Mouse (Mus musculus): ENCODE measurements around the gene Ppp6r1.
"Not testable (repeated sequence)": the region's sequence is repeated elsewhere in the genome, so short reads cannot be mapped to it uniquely, and the experiment has no call there.

The Ppp6r1 gene

DNA sequence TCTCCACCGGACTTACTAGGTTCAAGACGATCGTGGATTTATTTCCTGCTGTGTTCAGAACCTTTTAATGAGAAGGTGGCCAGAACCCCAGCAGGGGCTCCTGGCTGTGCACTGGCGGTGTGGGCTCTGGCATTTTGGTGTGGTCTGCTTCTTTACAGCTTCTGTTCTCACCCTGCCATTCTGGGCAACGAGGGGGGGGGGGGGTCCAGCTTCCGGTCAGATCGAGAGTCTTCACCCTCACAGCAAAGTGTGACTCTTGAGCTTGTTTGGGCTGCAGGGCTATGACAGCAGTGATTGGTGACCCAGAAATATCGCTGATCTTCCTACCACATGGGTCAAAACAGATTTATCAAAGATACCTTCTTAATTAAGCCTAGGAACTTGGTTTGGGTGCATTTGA, 46.4 kb downstream of the Ppp6r1 start:
- DNase-seq, result no peak

DNA sequence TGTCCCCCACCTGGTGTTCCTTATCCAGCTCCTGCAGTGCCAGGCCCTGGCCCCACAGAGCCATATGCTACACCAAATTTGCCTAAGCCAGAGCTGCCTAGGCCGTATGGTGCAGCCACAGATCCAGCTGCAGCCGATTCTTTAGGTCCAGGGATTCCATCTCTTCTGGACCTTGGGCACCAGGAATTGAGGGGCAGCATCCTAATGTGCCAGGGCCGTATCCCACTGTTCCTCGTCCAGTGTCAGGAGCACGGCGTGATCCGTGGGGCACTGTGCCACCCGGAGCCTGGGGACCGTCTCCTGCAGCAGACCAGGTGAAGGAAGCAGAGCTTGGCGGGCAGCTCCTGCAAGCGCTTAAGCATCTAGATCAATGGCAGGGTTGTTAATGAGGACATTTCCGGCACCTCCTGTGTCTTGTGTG, 46.9 kb downstream of the Ppp6r1 start:
- DNase-seq, result peak in 1 of 2 experiments; percentile 46

DNA sequence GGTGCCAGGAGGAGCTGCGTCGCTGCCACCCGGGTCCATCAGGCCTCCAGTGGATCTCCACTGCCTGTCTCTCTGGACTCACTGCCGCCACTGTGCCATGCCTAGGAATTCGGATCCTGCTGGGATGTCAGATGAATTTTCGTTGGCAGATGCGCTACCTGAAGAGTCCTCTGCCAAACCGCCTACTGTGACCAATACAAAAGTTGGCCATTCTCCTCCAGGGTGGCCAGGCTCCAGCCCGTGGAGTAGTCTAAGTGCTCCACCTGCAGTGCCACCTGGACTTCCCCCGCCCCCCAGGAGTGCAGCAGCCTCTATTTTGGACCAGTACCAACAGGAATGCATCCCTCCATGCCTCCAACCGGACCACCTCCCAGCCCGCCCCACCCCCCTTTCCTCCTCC, 47.3 kb downstream of the Ppp6r1 start:
- DNase-seq, result peak; percentile 76 to 78

DNA sequence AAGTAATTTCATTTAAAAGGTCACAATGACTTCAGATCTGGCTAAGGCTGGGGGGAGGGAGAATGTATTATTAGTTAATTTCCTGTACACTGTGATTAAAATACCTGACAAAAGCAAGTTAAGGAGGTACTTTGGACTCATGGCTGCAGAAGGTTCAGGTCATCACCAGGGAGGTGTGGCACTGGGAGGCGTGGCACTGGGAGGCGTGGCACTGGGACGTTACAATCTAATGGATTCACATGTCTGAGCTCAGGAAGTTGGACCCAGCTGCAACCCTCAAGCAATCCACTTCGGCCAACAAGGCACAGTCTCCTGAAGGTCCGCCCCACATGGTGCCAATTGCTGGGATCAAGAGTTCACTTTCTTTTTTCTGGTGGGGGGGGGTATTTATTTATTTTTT, 50.8 kb downstream of the Ppp6r1 start:
- DNase-seq, result no peak

DNA sequence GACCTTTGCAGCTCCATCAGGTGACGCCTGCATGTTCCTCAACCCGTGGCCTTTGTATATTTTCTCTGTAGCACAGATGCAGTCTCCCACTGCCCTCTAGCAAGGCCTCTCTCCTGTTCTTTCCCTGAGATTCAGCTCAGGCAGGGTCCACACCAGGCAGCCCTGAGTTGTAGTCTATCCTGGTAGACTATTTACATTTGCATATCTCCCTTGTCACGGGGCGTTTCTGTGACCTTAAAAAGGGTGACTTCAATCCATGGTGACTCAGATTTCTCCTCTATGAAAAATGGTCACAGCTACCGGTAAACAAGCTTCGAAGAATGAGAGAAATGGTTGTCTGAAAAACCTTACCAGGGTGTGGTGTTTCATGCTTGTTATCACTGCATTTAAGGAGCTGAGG, 54.9 kb downstream of the Ppp6r1 start, which contains the start of gene Ptprh:
Ptprh (minus strand) TSS at position 169 of the 400 bp plus-strand sequence.
- no peak for DNase-seq

DNA sequence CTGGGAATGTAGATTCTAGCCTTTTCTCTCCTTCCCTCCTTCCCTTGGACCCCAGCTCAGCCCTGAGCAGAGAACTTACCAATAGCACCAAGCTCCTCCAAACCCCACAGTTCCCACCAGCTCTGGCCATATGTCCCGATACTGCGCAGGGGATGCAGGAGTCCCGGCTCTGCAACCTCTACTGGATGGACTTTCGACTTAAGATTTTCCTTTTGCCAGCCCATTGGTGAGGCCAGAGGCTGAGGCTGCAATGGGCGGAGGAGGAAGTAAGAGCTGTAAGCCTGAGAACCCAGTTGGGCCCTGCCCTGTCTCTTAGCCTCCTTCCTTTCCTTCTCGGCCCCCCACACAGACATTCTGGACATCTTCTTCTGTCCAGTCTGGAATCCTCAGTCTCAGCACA, 55.9 kb downstream of the Ppp6r1 start:
- no peak for DNase-seq

DNA sequence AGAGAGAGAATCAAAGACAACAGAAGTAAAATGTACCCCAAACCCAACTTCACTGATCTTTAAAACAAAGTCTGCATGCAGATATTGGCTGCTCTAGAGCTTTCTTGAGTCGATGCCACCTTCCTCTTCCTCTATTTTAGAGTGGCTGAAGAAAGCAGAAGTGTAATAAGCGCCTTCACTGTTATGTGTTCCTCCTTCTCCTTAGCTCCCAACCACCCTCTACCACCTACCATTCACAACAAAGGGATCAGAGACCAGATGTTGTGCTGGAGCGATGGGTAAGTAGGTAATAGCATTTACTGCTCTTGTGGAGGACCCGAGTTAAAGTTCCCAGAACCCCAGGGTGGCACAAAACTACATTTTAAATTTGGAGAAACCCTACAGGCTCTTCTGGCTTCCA, 61.8 kb downstream of the Ppp6r1 start:
- not testable (repeated sequence) for DNase-seq

Data from cerebellum, postnatal 10 days (tissue).